22 mouse cellular contexts compared by ENCODE assay signal in genomic region chr17:67941026-67941425, GRCm38 (mm10).
DNase-seq lines count a peak whose midpoint lies in the region; ATAC-seq lines count a peak whose summit lies in the region.
"Had no signal": no experiment of that assay in that cellular context is flagged by ENCODE, and none has a peak within 500 bp of the region (broad histone marks: within the 10 kb centered on the region; RNA-seq: fewer than 3 reads in every experiment).

No protein-coding gene starts in this region.

- no peaks in the 10 kb centered on the region for H3K4me1 ChIP-seq in liver, embryonic 11.5 days (replicated peaks; ENCODE audit: control insufficient read depth, insufficient read depth, low read length)
- H3K4me1 ChIP-seq: hindbrain, embryonic 12.5 days had no signal

- ATAC-seq in megakaryocyte, adult 5-6 weeks (ENCODE audit: poor library complexity, severe bottlenecking): peak; percentile 51
- ATAC-seq in liver, embryonic 11.5 days (replicated peaks; ENCODE audit: low FRiP score): no peak
- ATAC-seq: forebrain, embryonic 16.5 days; hindbrain, embryonic 16.5 days; inflammation-experienced regulatory T-cells, adult 6 months; intestine, postnatal 0 days had no signal

- peak; percentile 24 to 75 for DNase-seq in adrenal gland, adult (ENCODE audit: inconsistent age in 2 of 2, low spot score in 1 of 2)
- DNase-seq in adrenal gland, postnatal 4 days (ENCODE audit: low spot score in 2 of 2): no peak
- DNase-seq in urinary bladder, postnatal 25 days (ENCODE audit: low spot score): peak; percentile 9
- DNase-seq in urinary bladder, postnatal 10 days (ENCODE audit: low spot score): no peak
- DNase-seq in adrenal gland, postnatal 10 days: peak; percentile 35
- DNase-seq in testis, postnatal 14 days (ENCODE audit: low spot score): no peak
- DNase-seq in liver, embryonic 11.5 days (ENCODE audit: low spot score): no peak
- DNase-seq: cerebellum, adult 11 months; cerebellum, adult 8-10 months; heart, adult 11 months; heart, postnatal 10 days; heart, postnatal 4 days; kidney, adult 8-10 months had no signal

- H3K9me3 ChIP-seq in liver, embryonic 11.5 days (ENCODE audit: control insufficient read depth, low read length): no peaks in the 10 kb centered on the region
- H3K9me3 ChIP-seq: embryonic facial prominence, embryonic 12.5 days; forebrain, embryonic 12.5 days; heart, embryonic 10.5 days; hindbrain, embryonic 12.5 days had no signal

- H3K27me3 ChIP-seq in liver, embryonic 11.5 days (replicated peaks; ENCODE audit: control insufficient read depth, insufficient read depth, low read length): no peaks in the 10 kb centered on the region
- H3K27me3 ChIP-seq: embryonic facial prominence, embryonic 12.5 days; forebrain, embryonic 12.5 days; hindbrain, embryonic 12.5 days had no signal

- no peaks in the 10 kb centered on the region for H3K36me3 ChIP-seq in liver, embryonic 11.5 days (ENCODE audit: control insufficient read depth, insufficient read depth, low read length)
- H3K36me3 ChIP-seq: embryonic facial prominence, embryonic 12.5 days; forebrain, embryonic 12.5 days; heart, embryonic 10.5 days; hindbrain, embryonic 12.5 days had no signal

- no peak overlapping the region for H3K4me2 ChIP-seq in liver, embryonic 11.5 days
- H3K4me2 ChIP-seq: embryonic facial prominence, embryonic 12.5 days; forebrain, embryonic 12.5 days; hindbrain, embryonic 12.5 days had no signal

- no peak overlapping the region for H3K27ac ChIP-seq in liver, embryonic 11.5 days (ENCODE audit: low read depth, low read length)
- H3K27ac ChIP-seq: embryonic facial prominence, embryonic 12.5 days; forebrain, embryonic 12.5 days; heart, embryonic 10.5 days; hindbrain, embryonic 12.5 days had no signal

- WGBS in liver, embryonic 11.5 days: 81% methylated on average over 6 of the region's 6 CpGs

- H3K4me3 ChIP-seq in liver, embryonic 11.5 days (ENCODE audit: low read depth, low read length): no peak overlapping the region
- H3K4me3 ChIP-seq: embryonic facial prominence, embryonic 12.5 days; forebrain, embryonic 12.5 days; heart, embryonic 10.5 days; hindbrain, embryonic 12.5 days had no signal

- no peak overlapping the region for H3K9ac ChIP-seq in liver, embryonic 11.5 days (ENCODE audit: low read depth, low read length)
- H3K9ac ChIP-seq: embryonic facial prominence, embryonic 12.5 days; forebrain, embryonic 12.5 days; hindbrain, embryonic 12.5 days had no signal

Comparison
In these comparisons a context has a peak if more than half of its experiments do, and no peak if none do; other contexts are left out.
1. DNase-seq: peak in adrenal gland, adult (2 of 2), urinary bladder, postnatal 25 days (single experiment) and adrenal gland, postnatal 10 days (single experiment); none in adrenal gland, postnatal 4 days (0 of 2), urinary bladder, postnatal 10 days (single experiment), testis, postnatal 14 days (single experiment) and liver, embryonic 11.5 days (single experiment).